Mouse (Mus musculus) E14TG2a.4 (cell line): ENCODE measurements around the gene Mllt11.
A peak's percentile ranks its signal among the peaks of the same experiment; 100 is the strongest.

Experiments used
- H3K27me3 ChIP-seq: 2 replicates; pipeline ENCODE4 v1.6.1; 2014; ENCODE audit warnings: low read length, control low read depth; ENCODE audit not compliant: insufficient read depth
- H3K36me3 ChIP-seq: 2 replicates; pipeline ENCODE4 v1.6.1; 2014; ENCODE audit warnings: low read length, control low read depth; ENCODE audit not compliant: insufficient read depth
- H3K4me1 ChIP-seq: replicated peaks from 2 replicates; pipeline ENCODE4 v1.6.1; 2014; ENCODE audit warnings: low read depth, low read length, control low read depth
- H3K4me3 ChIP-seq: replicated peaks from 2 replicates; pipeline ENCODE4 v1.5.1; 2014; ENCODE audit warnings: mild to moderate bottlenecking, low read length
- H3K9me3 ChIP-seq: 2 replicates; pipeline ENCODE4 v1.6.1; 2014; ENCODE audit warnings: low read length, control low read depth
- CTCF ChIP-seq: conservative IDR thresholded peaks from 2 replicates; pipeline ENCODE4 v1.5.1; 2014; ENCODE audit warnings: low read length
- NANOG ChIP-seq: IDR thresholded peaks from 2 replicates; pipeline ENCODE4 v1.6.1; 2014; ENCODE audit warnings: borderline replicate concordance, low read length, mixed read lengths
- POU5F1 ChIP-seq: IDR thresholded peaks from 2 replicates; pipeline ENCODE4 v1.6.1; 2014; ENCODE audit warnings: low read length, borderline replicate concordance

Gene Mllt11

DNA sequence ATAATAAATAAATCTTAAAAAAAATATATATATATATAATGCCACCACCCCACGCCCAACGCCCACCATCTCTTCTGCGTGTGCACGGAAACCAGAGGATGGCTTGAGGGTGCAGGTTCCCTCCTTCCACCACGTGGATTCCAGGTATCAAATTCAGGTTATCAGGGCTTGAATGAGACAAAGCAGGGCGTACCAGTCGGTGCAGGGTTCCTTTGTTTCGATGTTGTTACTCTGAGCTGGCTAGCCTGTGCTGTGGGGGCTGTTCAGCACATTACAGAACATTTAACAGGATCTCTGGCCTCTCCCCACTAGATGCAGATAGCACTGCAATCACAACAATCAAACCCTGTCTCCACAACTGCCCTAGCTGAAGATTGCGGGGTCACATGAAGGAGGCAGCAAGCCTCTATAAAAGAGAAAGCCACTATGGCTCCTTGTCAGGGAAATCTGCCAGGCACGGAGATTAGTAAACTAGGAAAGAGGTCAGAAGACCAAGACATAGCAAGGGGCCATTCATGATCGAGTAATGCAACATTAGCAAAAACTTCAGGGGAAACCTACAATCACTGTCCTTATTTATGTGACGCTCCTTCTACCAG, 38.9 kb upstream of the Mllt11 start:
- Histone ChIP-seq H3K4me1 (peaks cover 80% of the 10 kb centered on the region), H3K9me3 (no peaks in the 10 kb centered on the region), H3K36me3 (peaks cover 54% of the 10 kb centered on the region), H3K4me3 (peak overlapping the region; percentile 48), H3K27me3 (no peaks in the 10 kb centered on the region)
- TF ChIP-seq NANOG (peak; percentile 54), CTCF (no peak), POU5F1 (no peak)

GRCm38 (mm10) chr3:95269789-95270188, 37.8 kb upstream of the Mllt11 start:
- peaks cover 77% of the 10 kb centered on the region for H3K4me1 ChIP-seq
- H3K9me3 ChIP-seq, result no peaks in the 10 kb centered on the region
- TF ChIP-seq POU5F1, result no peak
- H3K4me3 ChIP-seq, result peak overlapping the region; percentile 49
- no peaks in the 10 kb centered on the region for H3K27me3 ChIP-seq
- peaks cover 57% of the 10 kb centered on the region for H3K36me3 ChIP-seq

- no peaks in the 10 kb centered on the region for H3K9me3 ChIP-seq
- TF ChIP-seq CTCF (no peak), NANOG (no peak), POU5F1 (no peak)
- H3K4me3 ChIP-seq, result no peak overlapping the region
Observed at GRCm38 (mm10) chr3:95267855-95268254, 35.9 kb upstream of the Mllt11 start.

DNA sequence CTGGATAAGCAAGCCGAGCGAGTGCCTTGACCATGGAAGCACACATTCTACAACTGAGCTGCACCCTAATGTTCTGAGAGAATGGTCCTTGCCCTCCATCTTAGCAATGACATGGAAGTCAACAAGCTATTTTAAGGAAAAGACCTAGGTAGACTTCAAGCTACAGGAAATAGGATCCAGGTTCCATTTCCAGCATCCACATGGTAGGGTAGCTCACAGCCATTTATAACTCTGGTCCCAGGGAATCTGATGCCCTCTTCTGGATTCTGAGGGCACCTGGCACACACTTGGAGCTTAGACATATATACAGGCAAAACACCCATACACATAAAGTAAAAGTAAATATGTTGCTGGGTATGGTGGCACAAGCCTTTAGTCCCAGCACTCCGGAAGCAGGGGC, 34.1 kb upstream of the Mllt11 start:
- H3K27me3 ChIP-seq, result no peaks in the 10 kb centered on the region
- no peaks in the 10 kb centered on the region for H3K9me3 ChIP-seq
- TF ChIP-seq CTCF, result no peak
- TF ChIP-seq POU5F1, result no peak
- no peak for TF ChIP-seq NANOG
- peaks cover 64% of the 10 kb centered on the region for H3K4me1 ChIP-seq
- H3K4me3 ChIP-seq, result no peak overlapping the region
- H3K36me3 ChIP-seq, result peaks cover 82% of the 10 kb centered on the region

More at GRCm38 (mm10) chr3:95267855-95268254, 35.9 kb upstream of the Mllt11 start:
- H3K4me1 ChIP-seq, result peaks cover 80% of the 10 kb centered on the region
- H3K36me3 ChIP-seq, result peaks cover 72% of the 10 kb centered on the region
- no peaks in the 10 kb centered on the region for H3K27me3 ChIP-seq

DNA sequence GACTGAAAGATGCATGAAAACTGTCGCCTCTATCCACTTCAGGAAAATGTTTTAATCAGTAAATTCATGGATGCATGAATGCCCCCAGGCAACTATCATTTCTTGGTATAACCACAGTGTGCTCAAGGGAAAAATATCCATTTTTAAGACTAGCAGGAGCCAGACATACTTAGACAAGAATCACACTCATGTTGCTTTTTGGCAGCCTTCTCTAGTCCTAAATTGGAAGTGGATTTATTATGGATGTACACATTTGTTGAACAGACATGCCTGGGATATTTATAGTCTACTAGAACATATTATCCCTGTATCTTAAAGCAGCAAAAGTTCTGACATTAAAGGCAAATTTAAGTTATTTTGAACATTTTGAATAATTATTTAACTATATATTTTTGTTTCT, 32.8 kb upstream of the Mllt11 start:
- Histone ChIP-seq H3K4me3 (no peak overlapping the region), H3K27me3 (no peaks in the 10 kb centered on the region), H3K4me1 (peaks cover 61% of the 10 kb centered on the region), H3K9me3 (no peaks in the 10 kb centered on the region), H3K36me3 (peaks cover 94% of the 10 kb centered on the region)
- TF ChIP-seq POU5F1 (no peak), CTCF (no peak), NANOG (no peak)

- Histone ChIP-seq H3K27me3 (no peaks in the 10 kb centered on the region), H3K4me1 (peaks cover 52% of the 10 kb centered on the region), H3K9me3 (no peaks in the 10 kb centered on the region), H3K4me3 (no peak overlapping the region), H3K36me3 (peaks cover 99% of the 10 kb centered on the region)
- TF ChIP-seq POU5F1, result no peak
- peak; percentile 57 for TF ChIP-seq CTCF
Observed at GRCm38 (mm10) chr3:95263089-95263739, 31.2 kb upstream of the Mllt11 start.

GRCm38 (mm10) chr3:95261975-95262374, 30.0 kb upstream of the Mllt11 start:
- no peak overlapping the region for H3K4me3 ChIP-seq
- H3K9me3 ChIP-seq, result no peaks in the 10 kb centered on the region
- TF ChIP-seq CTCF (no peak), NANOG (no peak), POU5F1 (no peak)
- H3K4me1 ChIP-seq, result peaks cover 53% of the 10 kb centered on the region
- no peaks in the 10 kb centered on the region for H3K27me3 ChIP-seq
- H3K36me3 ChIP-seq, result peaks cover 99% of the 10 kb centered on the region

- peaks cover 99% of the 10 kb centered on the region for H3K36me3 ChIP-seq
Observed at GRCm38 (mm10) chr3:95256931-95257330, 25.0 kb upstream of the Mllt11 start.

GRCm38 (mm10) chr3:95250783-95251424, 18.9 kb upstream of the Mllt11 start, which contains the start of gene Bnipl:
Gene Bnipl (minus strand): TSS chr3:95251193.
- Histone ChIP-seq H3K9me3 (no peaks in the 10 kb centered on the region), H3K36me3 (peaks cover 72% of the 10 kb centered on the region), H3K4me1 (peaks cover 72% of the 10 kb centered on the region), H3K4me3 (peak within 1 kb of the TSS; percentile 62), H3K27me3 (no peaks in the 10 kb centered on the region)
- TF ChIP-seq NANOG (no peak), CTCF (no peak), POU5F1 (no peak)

More at GRCm38 (mm10) chr3:95256931-95257330, 25.0 kb upstream of the Mllt11 start:
- Histone ChIP-seq H3K27me3 (no peaks in the 10 kb centered on the region), H3K9me3 (no peaks in the 10 kb centered on the region), H3K4me1 (peaks cover 61% of the 10 kb centered on the region), H3K4me3 (no peak overlapping the region)
- no peak for TF ChIP-seq NANOG
- TF ChIP-seq CTCF, result no peak
- TF ChIP-seq POU5F1, result no peak
